Mouse (Mus musculus): ENCODE data around the gene Tmc2. TPM values are rescaled to one million over a fixed set of nuclear protein-coding genes. Genes with fewer than 3 reads are reported as not detected.

Gene Tmc2
- total and polyA plus RNA-seq, 2 experiments from 2014 or later = not detected

- H3K4me2 ChIP-seq (ENCODE audit: low read depth, low read length) = peak overlapping the region; percentile 90
- ATAC-seq (ENCODE audit: insufficient read depth, low read depth) = peak; percentile 59
- H3K9ac ChIP-seq (replicated peaks; ENCODE audit: low read depth, low read length) = peak overlapping the region; percentile 60
- TF ChIP-seq CTCF (IDR thresholded peaks at IDR 0.05; ENCODE audit: low read depth) (no peak), EP300 (IDR thresholded peaks at IDR 0.05; ENCODE audit: low read depth) (no peak)
- H3K27me3 ChIP-seq (ENCODE audit: control insufficient read depth, insufficient read depth, low read length) = peaks cover 42% of the 10 kb centered on the region
- no peaks in the 10 kb centered on the region for H3K36me3 ChIP-seq (replicated peaks; ENCODE audit: control insufficient read depth, insufficient read depth, low read length)
- H3K9me3 ChIP-seq (replicated peaks; ENCODE audit: control insufficient read depth, low read length) = no peaks in the 10 kb centered on the region
- H3K27ac ChIP-seq (ENCODE audit: low read depth) = no peak overlapping the region
- no peak for DNase-seq (ENCODE audit: low spot score)
- H3K4me1 ChIP-seq (ENCODE audit: control insufficient read depth, insufficient read depth) = peaks cover 8% of the 10 kb centered on the region; the same call in 1 of the 2 replicates
- H3K4me3 ChIP-seq (ENCODE audit: low read depth, low read length) = peak overlapping the region; percentile 56
- under 1% methylated on average over 60 of the region's 99 CpGs for WGBS
These were observed 100.5 kb downstream of the Tmc2 start for GRCm38 (mm10) chr2:130295331-130296133.

- Histone ChIP-seq H3K9me3 (replicated peaks; ENCODE audit: control insufficient read depth, low read length) (no peaks in the 10 kb centered on the region), H3K27me3 (ENCODE audit: control insufficient read depth, insufficient read depth, low read length) (peaks cover 42% of the 10 kb centered on the region), H3K27ac (ENCODE audit: low read depth) (no peak overlapping the region), H3K4me1 (ENCODE audit: control insufficient read depth, insufficient read depth) (peaks cover 8% of the 10 kb centered on the region; the same call in 1 of the 2 replicates), H3K4me3 (ENCODE audit: low read depth, low read length) (peak overlapping the region; percentile 56), H3K36me3 (replicated peaks; ENCODE audit: control insufficient read depth, insufficient read depth, low read length) (no peaks in the 10 kb centered on the region), H3K9ac (replicated peaks; ENCODE audit: low read depth, low read length) (no peak overlapping the region; the same call in 1 of the 2 replicates), H3K4me2 (ENCODE audit: low read depth, low read length) (peak overlapping the region; percentile 90)
- WGBS = 6% methylated on average over 20 of the region's 20 CpGs
- DNase-seq (ENCODE audit: low spot score) = no peak
- ATAC-seq (ENCODE audit: insufficient read depth, low read depth) = no peak
- TF ChIP-seq EP300 (IDR thresholded peaks at IDR 0.05; ENCODE audit: low read depth) = no peak
- TF ChIP-seq CTCF (IDR thresholded peaks at IDR 0.05; ENCODE audit: low read depth) = no peak
These were observed 101.2 kb downstream of the Tmc2 start for GRCm38 (mm10) chr2:130296134-130296745.

- H3K4me1 ChIP-seq (ENCODE audit: control insufficient read depth, insufficient read depth) = peaks cover 8% of the 10 kb centered on the region; the same call in 1 of the 2 replicates
- no peak for TF ChIP-seq CTCF (IDR thresholded peaks at IDR 0.05; ENCODE audit: low read depth)
- no peak for TF ChIP-seq EP300 (IDR thresholded peaks at IDR 0.05; ENCODE audit: low read depth)
- DNase-seq (ENCODE audit: low spot score) (no peak), ATAC-seq (ENCODE audit: insufficient read depth, low read depth) (no peak)
- H3K4me2 ChIP-seq (ENCODE audit: low read depth, low read length) = no peak overlapping the region
- 69% methylated on average over 9 of the region's 9 CpGs for WGBS
- H3K4me3 ChIP-seq (ENCODE audit: low read depth, low read length) = no peak overlapping the region
- no peaks in the 10 kb centered on the region for H3K36me3 ChIP-seq (replicated peaks; ENCODE audit: control insufficient read depth, insufficient read depth, low read length)
- H3K27me3 ChIP-seq (ENCODE audit: control insufficient read depth, insufficient read depth, low read length) = peaks cover 42% of the 10 kb centered on the region
- H3K27ac ChIP-seq (ENCODE audit: low read depth) = no peak overlapping the region
- no peak overlapping the region for H3K9ac ChIP-seq (replicated peaks; ENCODE audit: low read depth, low read length)
- H3K9me3 ChIP-seq (replicated peaks; ENCODE audit: control insufficient read depth, low read length) = no peaks in the 10 kb centered on the region
These were observed 102.6 kb downstream of the Tmc2 start for GRCm38 (mm10) chr2:130297580-130297979.

- ATAC-seq (ENCODE audit: insufficient read depth, low read depth) (no peak), DNase-seq (ENCODE audit: low spot score) (no peak)
- no peaks in the 10 kb centered on the region for H3K9me3 ChIP-seq (replicated peaks; ENCODE audit: control insufficient read depth, low read length)
- WGBS = 65% methylated on average over 4 of the region's 4 CpGs
- no peaks in the 10 kb centered on the region for H3K36me3 ChIP-seq (replicated peaks; ENCODE audit: control insufficient read depth, insufficient read depth, low read length)
- no peaks in the 10 kb centered on the region for H3K4me1 ChIP-seq (ENCODE audit: control insufficient read depth, insufficient read depth)
- TF ChIP-seq EP300 (IDR thresholded peaks at IDR 0.05; ENCODE audit: low read depth) (no peak), CTCF (IDR thresholded peaks at IDR 0.05; ENCODE audit: low read depth) (no peak)
- no peak overlapping the region for H3K4me3 ChIP-seq (ENCODE audit: low read depth, low read length)
- H3K27me3 ChIP-seq (ENCODE audit: control insufficient read depth, insufficient read depth, low read length) = no peaks in the 10 kb centered on the region; the same call in 1 of the 2 replicates
- no peak overlapping the region for H3K9ac ChIP-seq (replicated peaks; ENCODE audit: low read depth, low read length)
- H3K27ac ChIP-seq (ENCODE audit: low read depth) = no peak overlapping the region
- no peak overlapping the region for H3K4me2 ChIP-seq (ENCODE audit: low read depth, low read length)
These were observed 108.0 kb downstream of the Tmc2 start for GRCm38 (mm10) chr2:130303014-130303413.

Other genes with a start within 250 kb of the Tmc2 start
- 1.1 TPM in 1 of 2 replicates, not detected in the other for gene Tgm3, start 182.8 kb upstream of the Tmc2 start, total RNA-seq (2014; rRNA removed; ENCODE audit: low replicate concordance)
- gene Tgm3, start 182.8 kb upstream of the Tmc2 start, polyA plus RNA-seq (2015; fragmentation: Nextera tagmentation; extraction: Ambion mirVana) = not detected in 2 replicates
- not detected in 2 replicates for gene Tgm6, start 82.8 kb upstream of the Tmc2 start, total RNA-seq (2014; rRNA removed; ENCODE audit: low replicate concordance)
- not detected in 2 replicates for gene Tgm6, start 82.8 kb upstream of the Tmc2 start, polyA plus RNA-seq (2015; fragmentation: Nextera tagmentation; extraction: Ambion mirVana)
- 375 and 410 TPM in 2 replicates for gene Snrpb, start 15.8 kb upstream of the Tmc2 start, total RNA-seq (2014; rRNA removed; ENCODE audit: low replicate concordance)
- gene Snrpb, start 15.8 kb upstream of the Tmc2 start, polyA plus RNA-seq (2015; fragmentation: Nextera tagmentation; extraction: Ambion mirVana) = 307 and 316 TPM in 2 replicates
- 47.4 and 50.9 TPM in 2 replicates for gene Nop56, start 79.2 kb downstream of the Tmc2 start, total RNA-seq (2014; rRNA removed; ENCODE audit: low replicate concordance)
- gene Nop56, start 79.2 kb downstream of the Tmc2 start, polyA plus RNA-seq (2015; fragmentation: Nextera tagmentation; extraction: Ambion mirVana) = 57.4 and 57.6 TPM in 2 replicates
- 359 and 497 TPM in 2 replicates for gene Idh3b, start 89.4 kb downstream of the Tmc2 start, total RNA-seq (2014; rRNA removed; ENCODE audit: low replicate concordance)
- gene Idh3b, start 89.4 kb downstream of the Tmc2 start, polyA plus RNA-seq (2015; fragmentation: Nextera tagmentation; extraction: Ambion mirVana) = 512 and 516 TPM in 2 replicates
- gene Ebf4, start 100.0 kb downstream of the Tmc2 start, total RNA-seq (2014; rRNA removed; ENCODE audit: low replicate concordance) = 1.1 and 3.4 TPM in 2 replicates
- 0.16 and 0.18 TPM in 2 replicates for gene Ebf4, start 100.0 kb downstream of the Tmc2 start, polyA plus RNA-seq (2015; fragmentation: Nextera tagmentation; extraction: Ambion mirVana)
- gene Cpxm1, start 202.4 kb downstream of the Tmc2 start, total RNA-seq (2014; rRNA removed; ENCODE audit: low replicate concordance) = 6.9 and 7.8 TPM in 2 replicates
- gene Cpxm1, start 202.4 kb downstream of the Tmc2 start, polyA plus RNA-seq (2015; fragmentation: Nextera tagmentation; extraction: Ambion mirVana) = 9.5 and 11.5 TPM in 2 replicates
- not detected in 2 replicates for gene Gm28372, start 210.0 kb downstream of the Tmc2 start, total RNA-seq (2014; rRNA removed; ENCODE audit: low replicate concordance)
- not detected in 2 replicates for gene Gm28372, start 210.0 kb downstream of the Tmc2 start, polyA plus RNA-seq (2015; fragmentation: Nextera tagmentation; extraction: Ambion mirVana)
- gene 1700020A23Rik, start 210.1 kb downstream of the Tmc2 start, total RNA-seq (2014; rRNA removed; ENCODE audit: low replicate concordance) = not detected in 2 replicates
- not detected in 2 replicates for gene 1700020A23Rik, start 210.1 kb downstream of the Tmc2 start, polyA plus RNA-seq (2015; fragmentation: Nextera tagmentation; extraction: Ambion mirVana)
- not detected in 2 replicates for gene Tmem239, start 211.3 kb downstream of the Tmc2 start, total RNA-seq (2014; rRNA removed; ENCODE audit: low replicate concordance)
- gene Tmem239, start 211.3 kb downstream of the Tmc2 start, polyA plus RNA-seq (2015; fragmentation: Nextera tagmentation; extraction: Ambion mirVana) = not detected in 2 replicates
- gene Vps16, start 229.1 kb downstream of the Tmc2 start, total RNA-seq (2014; rRNA removed; ENCODE audit: low replicate concordance) = 37.9 and 46.0 TPM in 2 replicates
- 29.4 and 30.2 TPM in 2 replicates for gene Vps16, start 229.1 kb downstream of the Tmc2 start, polyA plus RNA-seq (2015; fragmentation: Nextera tagmentation; extraction: Ambion mirVana)
- gene Pced1a, start 229.5 kb downstream of the Tmc2 start, total RNA-seq (2014; rRNA removed; ENCODE audit: low replicate concordance) = 6.4 and 11.5 TPM in 2 replicates
- 2.7 and 3.4 TPM in 2 replicates for gene Pced1a, start 229.5 kb downstream of the Tmc2 start, polyA plus RNA-seq (2015; fragmentation: Nextera tagmentation; extraction: Ambion mirVana)